Mouse (Mus musculus) lung, postnatal 14 days (tissue): ENCODE measurements around the gene Slc16a1.
"Not testable (repeated sequence)": the region's sequence is repeated elsewhere in the genome, so short reads cannot be mapped to it uniquely, and the experiment has no call there.

Experiments
- DNase-seq: peaks from one replicate; pipeline ENCODE4 v3.0.0; 2021

Gene Slc16a1

GRCm38 (mm10) chr3:104639749-104640368, 1.4 kb downstream of the Slc16a1 start:
- DNase-seq: no peak

- no peak for DNase-seq
Measured at GRCm38 (mm10) chr3:104640855-104641254, 2.4 kb downstream of the Slc16a1 start.

DNA sequence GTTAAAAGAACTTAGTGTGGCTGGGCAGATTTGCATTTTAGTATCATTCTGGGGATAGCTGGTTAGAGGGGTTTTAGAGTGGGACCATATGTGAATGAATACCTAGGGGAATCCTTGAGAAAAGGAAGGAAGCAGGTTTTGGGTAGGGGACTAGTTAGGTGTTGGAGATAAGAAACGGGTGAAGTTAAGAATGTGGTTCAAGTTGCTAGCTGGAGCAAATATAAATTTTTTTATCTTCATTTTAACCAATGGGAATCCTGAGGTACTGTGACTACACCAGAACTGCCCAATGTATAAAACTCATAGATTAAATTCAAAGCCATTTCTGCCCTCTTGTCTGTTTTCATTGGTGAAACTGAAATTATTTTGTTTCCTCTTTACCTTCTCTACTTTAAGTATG, 2.8 kb downstream of the Slc16a1 start:
- DNase-seq: no peak

GRCm38 (mm10) chr3:104643113-104643512, 4.6 kb downstream of the Slc16a1 start:
- no peak for DNase-seq

DNA sequence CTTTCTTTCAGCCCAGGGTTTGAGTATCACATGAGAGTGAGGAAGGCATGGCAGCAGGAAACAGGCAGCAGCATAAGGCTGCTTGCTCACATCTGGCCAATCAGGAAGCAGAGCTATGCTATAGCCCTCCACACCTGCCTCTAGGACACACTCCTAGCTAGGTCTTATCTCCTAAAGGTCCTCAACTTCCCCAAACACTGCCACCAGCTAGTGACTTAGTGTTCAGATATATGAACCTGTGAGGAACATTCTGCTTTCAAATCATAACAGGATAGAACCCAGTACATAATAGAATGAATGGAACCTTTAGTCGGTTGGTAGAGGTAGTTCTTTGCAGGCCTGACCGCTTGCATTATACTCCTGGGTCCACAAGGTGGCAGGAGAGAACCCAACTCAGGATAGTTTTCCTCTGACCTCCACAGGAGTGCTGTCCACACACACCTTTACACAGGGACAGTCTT, 5.4 kb downstream of the Slc16a1 start:
- DNase-seq: peak; percentile 65

GRCm38 (mm10) chr3:104644371-104644770, 5.9 kb downstream of the Slc16a1 start:
- no peak for DNase-seq

GRCm38 (mm10) chr3:104654219-104654618, 15.8 kb downstream of the Slc16a1 start:
- DNase-seq: no peak

DNA sequence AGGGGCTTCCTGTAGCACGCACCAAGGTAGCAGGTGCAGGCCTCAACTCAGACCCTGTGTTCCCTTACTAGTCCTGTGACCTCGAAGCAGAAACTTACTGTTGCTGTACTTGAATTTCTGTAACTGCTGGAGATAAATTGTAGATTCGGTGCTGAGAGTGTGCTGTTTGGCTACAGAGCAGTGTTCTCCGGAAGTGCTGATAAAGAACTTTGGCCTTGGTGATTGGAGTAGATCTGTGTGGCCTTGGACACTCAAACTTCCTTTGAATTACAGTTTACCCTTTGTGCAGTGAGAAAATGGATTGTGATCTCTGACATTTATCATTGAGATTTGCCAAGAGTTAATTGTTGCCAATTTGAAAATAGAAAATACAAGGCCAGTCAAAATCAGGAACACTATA, 16.5 kb downstream of the Slc16a1 start:
- DNase-seq: no peak

DNA sequence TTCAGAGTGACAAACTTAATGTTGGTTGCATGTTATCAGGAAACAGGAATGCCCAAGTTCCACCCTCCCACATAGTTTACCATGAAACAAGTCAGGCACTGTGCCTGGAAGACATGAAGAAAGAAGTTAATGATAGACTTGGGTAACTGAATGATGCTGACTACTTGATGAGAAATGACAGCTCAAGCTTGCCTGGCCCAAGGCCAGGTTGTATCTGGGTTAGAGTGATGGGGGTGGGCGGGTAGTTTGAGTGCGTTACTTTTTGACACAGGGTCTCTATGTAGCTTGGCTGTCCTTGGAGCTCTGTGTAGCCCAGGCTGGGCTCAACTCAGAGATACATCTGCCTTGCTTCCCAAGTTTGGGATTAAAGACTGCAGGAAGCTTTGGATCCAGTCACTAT, 20.2 kb downstream of the Slc16a1 start:
- DNase-seq: no peak

GRCm38 (mm10) chr3:104659758-104660157, 21.3 kb downstream of the Slc16a1 start:
- no peak for DNase-seq

DNA sequence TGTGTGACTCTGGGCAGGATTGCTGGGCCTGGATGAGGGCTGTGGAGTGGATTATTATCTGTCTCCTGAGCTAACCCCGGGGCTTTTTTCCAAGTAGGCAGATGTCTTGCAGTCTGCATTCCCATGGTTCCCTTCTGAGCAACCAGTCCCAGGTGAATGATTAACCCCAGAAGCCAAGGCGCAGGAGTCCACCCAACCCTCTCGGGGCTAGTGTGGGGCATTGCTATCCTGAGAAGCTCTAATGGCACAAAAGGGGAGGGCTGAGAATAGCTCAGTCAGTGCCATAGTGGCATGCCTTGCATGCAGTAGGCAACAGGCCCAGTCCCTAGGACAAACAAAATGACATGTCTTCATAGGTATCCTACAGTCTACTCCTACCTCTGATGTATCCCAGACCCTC, 22.1 kb downstream of the Slc16a1 start:
- DNase-seq: no peak

- peak; percentile 27 for DNase-seq
Measured at GRCm38 (mm10) chr3:104662007-104662406, 23.5 kb downstream of the Slc16a1 start.

- no peak for DNase-seq
Measured at GRCm38 (mm10) chr3:104662926-104663325, 24.5 kb downstream of the Slc16a1 start.

DNA sequence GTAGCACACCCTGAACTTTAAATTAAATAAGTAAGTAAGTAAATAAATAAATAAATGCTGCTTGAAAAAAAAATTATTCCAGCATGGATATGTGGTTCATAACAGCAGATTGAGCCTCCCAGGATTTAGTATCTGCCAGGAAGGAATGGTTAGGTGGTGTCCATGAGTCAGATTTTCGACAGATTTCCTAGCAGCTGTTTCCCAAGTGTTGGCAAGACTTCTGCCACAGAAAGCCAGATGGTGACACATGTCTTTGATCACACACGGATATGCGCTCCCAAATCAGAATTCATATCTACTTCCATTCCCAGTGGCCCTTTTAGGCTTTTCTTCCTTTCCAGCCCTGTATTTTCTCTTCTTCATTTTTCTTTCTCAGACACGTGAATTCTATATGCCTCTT, 28.5 kb downstream of the Slc16a1 start:
- peak; percentile 18 for DNase-seq

- no peak for DNase-seq
Measured at GRCm38 (mm10) chr3:104667451-104667850, 29.0 kb downstream of the Slc16a1 start.

DNA sequence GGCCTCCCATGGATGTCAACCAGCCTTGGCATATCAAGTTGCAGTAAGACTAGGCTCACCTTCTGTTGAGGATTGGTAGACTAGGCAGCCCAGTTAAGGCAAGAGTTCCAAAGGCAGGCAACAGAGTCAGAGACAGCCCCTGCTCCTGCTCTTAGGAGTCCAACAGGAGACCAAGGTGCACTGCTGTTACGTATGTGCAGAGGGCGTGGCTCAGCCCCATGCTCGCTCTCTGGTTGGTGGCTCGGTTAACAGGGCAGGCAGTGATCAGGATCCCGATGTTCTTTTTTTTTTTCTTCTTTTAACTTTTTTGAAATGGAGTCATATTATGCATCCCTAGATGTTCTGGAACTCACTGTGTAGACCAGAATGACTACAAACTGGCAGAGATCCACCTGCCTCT, 30.5 kb downstream of the Slc16a1 start:
- DNase-seq: no peak

DNA sequence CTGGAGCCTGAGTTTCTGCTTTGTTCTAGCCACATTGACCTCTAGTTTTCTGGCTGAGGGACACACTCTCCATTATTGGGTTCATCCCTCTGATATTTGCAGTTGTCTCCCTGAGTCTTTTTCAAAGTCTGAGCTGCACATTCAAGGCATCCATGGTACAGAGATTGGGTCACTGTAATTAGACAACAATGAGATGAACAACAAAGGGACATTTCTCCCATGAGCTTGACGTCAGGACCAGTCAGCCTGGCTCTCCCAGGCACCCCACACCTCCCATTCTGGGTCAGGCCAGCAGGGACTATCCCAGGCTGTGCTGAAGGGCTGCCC, 31.4 kb downstream of the Slc16a1 start:
- DNase-seq: no peak

DNA sequence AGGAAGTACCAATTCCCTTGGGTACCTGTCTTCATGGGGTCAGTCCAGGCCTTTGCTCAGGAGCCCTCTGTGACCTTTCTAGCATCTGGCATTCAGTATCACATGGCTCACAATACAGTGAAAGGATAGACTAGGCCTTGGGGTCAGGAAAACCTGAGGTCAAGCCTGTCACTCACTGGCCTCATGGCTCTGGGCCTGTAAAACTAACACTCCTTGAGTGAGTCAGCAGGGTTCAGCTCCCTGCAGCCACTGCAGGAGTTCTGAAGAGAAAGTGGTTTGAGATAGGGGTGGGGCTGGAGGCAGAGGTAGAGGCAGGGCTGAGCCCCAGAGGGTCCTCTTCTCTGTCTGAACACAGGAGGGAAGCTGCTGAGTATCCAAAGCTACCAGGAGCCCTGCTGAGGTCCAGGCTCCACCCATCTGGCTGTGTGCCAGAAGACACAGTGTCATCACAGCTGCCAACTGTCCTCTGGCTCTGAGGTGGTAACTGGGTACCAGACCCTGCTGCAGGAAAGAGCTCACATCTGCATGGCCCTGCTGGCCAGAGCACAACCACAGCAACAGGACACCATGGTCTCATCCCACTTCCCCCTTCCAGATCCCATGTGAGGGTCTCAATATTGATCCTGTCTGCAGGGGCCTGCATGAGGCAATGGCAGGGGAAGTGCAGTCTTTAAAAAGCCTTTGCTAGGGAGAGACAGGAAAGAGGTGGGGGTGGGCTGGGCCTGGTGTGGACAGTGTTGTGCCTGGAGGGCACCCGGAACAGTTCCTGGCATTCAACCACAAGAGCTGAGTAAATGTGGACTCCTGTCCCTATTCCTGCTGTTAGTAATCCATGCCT, 31.9 kb downstream of the Slc16a1 start:
- not testable (repeated sequence) for DNase-seq

- DNase-seq: peak; percentile 8
Measured at GRCm38 (mm10) chr3:104671543-104671942, 33.1 kb downstream of the Slc16a1 start.

- no peak for DNase-seq
Measured at GRCm38 (mm10) chr3:104672041-104672440, 33.6 kb downstream of the Slc16a1 start.

- no peak for DNase-seq
Measured at GRCm38 (mm10) chr3:104673642-104674328, 35.3 kb downstream of the Slc16a1 start.

GRCm38 (mm10) chr3:104674329-104675220, 36.1 kb downstream of the Slc16a1 start:
- DNase-seq: peak; percentile 32
